Mouse (Mus musculus) right cerebral cortex, postnatal 4 days (tissue): ENCODE results near the gene Gm6401.
"Not testable (repeated sequence)": the region's sequence is repeated elsewhere in the genome, so short reads cannot be mapped to it uniquely, and the experiment has no call there.

Experiments used
- DNase-seq: peaks from one replicate; pipeline ENCODE4 v3.0.0-alpha.2; 2022

The Gm6401 gene

GRCm38 (mm10) chr14:41967827-41968226 is at the start of gene Gm6401:
Gene Gm6401 (minus strand): TSS chr14:41967927.
- DNase-seq = not testable (repeated sequence)

- not testable (repeated sequence) for DNase-seq
These were observed 15.5 kb upstream of the Gm6401 start, which contains the start of gene Gm3543 for GRCm38 (mm10) chr14:41983225-41983624. Gene Gm3543 (minus strand): TSS chr14:41983325.

DNA sequence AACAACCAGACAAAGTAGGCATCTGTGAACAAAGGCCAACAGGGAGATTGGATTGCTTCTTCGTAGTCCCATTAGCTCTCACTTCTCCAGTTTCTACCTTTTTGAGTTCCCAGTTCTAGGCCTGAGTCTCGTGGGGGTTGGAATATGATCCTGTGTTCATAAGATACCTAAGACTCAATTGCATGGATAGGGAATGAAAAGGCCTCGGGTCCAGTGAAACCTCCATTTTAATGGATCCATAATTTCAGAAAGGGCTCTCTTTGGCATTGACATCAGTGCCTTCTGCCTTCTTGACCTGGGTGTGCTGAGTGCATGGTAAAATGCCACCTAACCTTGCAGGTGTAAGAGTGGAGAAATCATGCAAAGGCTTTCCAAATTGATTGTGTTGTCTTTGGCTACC is 869 bp upstream of the Gm6401 start:
- not testable (repeated sequence) for DNase-seq

DNA sequence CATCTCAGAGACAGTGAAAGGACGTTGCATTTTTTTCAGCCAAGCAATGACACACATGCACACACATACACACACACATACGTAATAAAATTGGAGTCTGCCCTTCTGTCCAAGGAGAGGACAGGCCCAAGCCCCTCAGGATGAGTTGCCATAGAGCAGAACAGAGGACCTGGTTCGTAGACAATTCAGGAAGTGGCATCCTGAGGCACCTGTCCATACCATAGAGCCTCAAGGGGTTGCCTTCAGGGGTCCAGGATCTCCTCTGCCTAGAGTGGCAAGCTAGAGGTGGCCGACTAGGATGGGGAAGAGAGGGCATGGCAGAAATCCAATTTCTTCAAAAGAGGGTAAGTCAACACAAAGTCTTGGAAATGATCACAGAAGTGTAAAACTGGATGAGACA is 3.6 kb downstream of the Gm6401 start:
- not testable (repeated sequence) for DNase-seq

- not testable (repeated sequence) for DNase-seq
These were observed 24.0 kb downstream of the Gm6401 start, which contains the start of gene 1700024B05Rik for GRCm38 (mm10) chr14:41943695-41944094. Gene 1700024B05Rik (plus strand): TSS chr14:41943995.

- DNase-seq = not testable (repeated sequence)
These were observed 43.1 kb downstream of the Gm6401 start, which contains the start of gene 1700049E17Rik1 for GRCm38 (mm10) chr14:41924649-41925048. Gene 1700049E17Rik1 (plus strand): TSS chr14:41924949.
